Mouse (Mus musculus) small intestine, adult 2 months (tissue): Measurements from ENCODE around the gene Ccdc134. TPM values are rescaled to one million over a fixed set of nuclear protein-coding genes. Genes with fewer than 3 reads are reported as not detected.
"Not testable (repeated sequence)": the region's sequence is repeated elsewhere in the genome, so short reads cannot be mapped to it uniquely, and the experiment has no call there.

Experiments used
- H3K27ac ChIP-seq: fragments of 200-500 bp; 2 replicates; pipeline ENCODE4 v1.5.1; 2012; ENCODE audit warnings: low read depth, low read length, control low read depth, inconsistent platforms; ENCODE audit not compliant: insufficient read depth
- H3K27me3 ChIP-seq: fragments of 200-500 bp; 2 replicates; pipeline ENCODE4 v1.6.1; 2012; ENCODE audit warnings: mild to moderate bottlenecking, moderate library complexity, low read length, inconsistent platforms; ENCODE audit not compliant: control insufficient read depth, insufficient read depth
- H3K36me3 ChIP-seq: fragments of 200-500 bp; 2 replicates; pipeline ENCODE4 v1.6.1; 2012; ENCODE audit warnings: mild to moderate bottlenecking, low read length, control low read depth, inconsistent platforms; ENCODE audit not compliant: control insufficient read depth, insufficient read depth
- H3K4me1 ChIP-seq: fragments of 200-500 bp; 2 replicates; pipeline ENCODE4 v1.6.1; 2012; ENCODE audit warnings: low read length, inconsistent platforms, mixed read lengths; ENCODE audit not compliant: control insufficient read depth, insufficient read depth, insufficient read length
- H3K4me3 ChIP-seq: fragments of 200-500 bp; 2 replicates; pipeline ENCODE4 v1.5.1; 2012; ENCODE audit warnings: low read depth, mild to moderate bottlenecking, control low read depth, inconsistent platforms, low read length, moderate library complexity
- CTCF ChIP-seq: fragments of 200-500 bp; IDR thresholded peaks from 2 replicates; pipeline ENCODE4 v1.5.1; 2012; ENCODE audit warnings: low read depth, mild to moderate bottlenecking, control low read depth, inconsistent platforms, low read length, moderate library complexity, mixed read lengths; ENCODE audit not compliant: insufficient replicate concordance, insufficient read length; ENCODE audit errors: extremely low read depth
- POLR2A ChIP-seq: fragments of 200-500 bp; IDR thresholded peaks from 2 replicates; pipeline ENCODE4 v1.6.1; 2012; ENCODE audit warnings: low read depth, mild to moderate bottlenecking, control low read depth, inconsistent platforms, low read length, moderate library complexity
- WGBS: fragments of 180-500 bp; shearing (Covaris S2); methylation state at CpG from one replicate; pipeline ENCODE4 v1.1.7; 2018; 5-methylcytosine and 5-hydroxymethylcytosine counted together
- polyA plus RNA-seq: library from polyadenylated mRNA; depleted of rRNA; stranded (reverse); fragments of >200 nt; gene quantifications from 2 replicates; pipeline ENCODE4 v1.2.3, GENCODE M21; 2012

Ccdc134 gene
- polyA plus RNA-seq, 1 experiment = 6.9 TPM

DNA sequence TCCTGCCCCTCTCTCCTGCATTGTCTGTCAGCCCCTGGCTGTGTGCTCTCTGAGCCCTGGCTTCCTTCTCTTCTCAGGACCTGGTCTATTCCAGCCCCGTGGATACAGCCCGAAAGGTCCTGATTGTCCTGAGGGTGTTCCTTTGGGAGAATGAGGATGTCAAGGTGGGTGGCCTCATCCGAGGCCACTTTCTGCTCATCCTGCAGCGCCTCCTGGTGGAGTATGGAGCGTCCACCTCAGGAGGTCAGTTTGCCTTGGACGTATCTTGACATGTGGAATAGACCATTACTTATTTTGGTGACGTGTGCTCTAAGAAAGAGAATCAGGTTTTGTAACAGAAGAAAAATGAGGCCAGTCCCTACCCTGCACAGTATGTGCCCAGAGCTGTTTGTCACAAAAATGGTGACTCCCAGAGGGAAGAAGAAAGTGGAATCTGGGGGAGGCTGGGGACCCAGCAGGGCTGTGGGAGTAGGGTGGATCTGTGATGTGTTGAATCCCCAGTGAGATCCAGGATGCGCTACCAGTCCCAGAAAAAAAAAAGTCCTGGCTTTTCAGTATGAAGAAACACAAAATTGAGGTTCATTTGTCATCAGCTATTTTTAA lies 20.7 kb upstream of the Ccdc134 start:
- TF ChIP-seq POLR2A = no peak
- peak; percentile 63; the same call in 1 of the 2 replicates for TF ChIP-seq CTCF
- 28% methylated on average over 8 of the region's 8 CpGs for WGBS
- Histone ChIP-seq H3K4me3 (no peak overlapping the region), H3K27me3 (peaks cover 8% of the 10 kb centered on the region; the same call in 1 of the 2 replicates), H3K36me3 (no peaks in the 10 kb centered on the region), H3K4me1 (no peaks in the 10 kb centered on the region), H3K27ac (no peak overlapping the region)

DNA sequence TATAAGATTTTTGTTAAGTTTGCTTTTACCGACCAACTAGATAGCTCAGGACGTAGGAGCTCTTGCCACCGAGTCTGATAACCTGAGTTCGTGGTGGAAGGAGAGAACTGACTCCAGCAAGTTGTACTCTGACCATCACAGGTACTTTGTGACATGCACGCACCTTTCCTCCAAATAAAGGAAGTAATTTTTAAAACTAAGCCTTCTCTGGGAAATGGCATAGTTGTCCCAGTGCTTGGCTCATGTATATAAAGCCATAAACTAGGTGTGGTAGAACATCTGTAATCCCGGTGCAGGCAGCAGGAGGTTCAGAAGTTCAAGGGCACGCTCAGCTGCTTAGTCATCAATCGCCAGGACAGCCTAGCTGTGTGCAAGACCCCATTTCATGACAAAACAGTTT lies 7.2 kb upstream of the Ccdc134 start:
- Histone ChIP-seq H3K27me3 (peaks cover 5% of the 10 kb centered on the region), H3K27ac (peak overlapping the region; percentile 71), H3K4me3 (no peak overlapping the region), H3K4me1 (peaks cover 9% of the 10 kb centered on the region), H3K36me3 (no peaks in the 10 kb centered on the region)
- WGBS = 23% methylated on average over 8 of the region's 8 CpGs
- TF ChIP-seq CTCF (no peak), POLR2A (no peak)

DNA sequence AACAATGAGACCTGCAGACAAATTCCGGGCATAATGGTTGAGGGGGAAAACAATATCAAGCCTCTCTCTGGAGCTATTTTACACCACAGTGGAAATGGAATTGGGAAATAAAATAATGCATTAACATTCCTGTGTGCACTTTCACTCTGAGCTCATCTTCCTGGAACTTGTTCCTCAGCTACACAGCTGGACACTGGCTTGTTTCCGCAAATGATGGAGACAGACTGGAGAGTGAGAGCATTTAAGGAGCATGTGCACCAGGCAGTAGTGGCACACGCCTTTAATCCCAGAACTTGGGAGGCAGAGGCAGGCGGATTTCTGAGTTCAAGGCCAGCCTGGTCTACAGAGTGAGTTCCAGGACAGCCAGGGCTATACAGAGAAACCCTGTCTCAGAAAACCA lies 1.0 kb upstream of the Ccdc134 start:
- not testable (repeated sequence) for H3K4me1 ChIP-seq, H3K27me3 ChIP-seq

DNA sequence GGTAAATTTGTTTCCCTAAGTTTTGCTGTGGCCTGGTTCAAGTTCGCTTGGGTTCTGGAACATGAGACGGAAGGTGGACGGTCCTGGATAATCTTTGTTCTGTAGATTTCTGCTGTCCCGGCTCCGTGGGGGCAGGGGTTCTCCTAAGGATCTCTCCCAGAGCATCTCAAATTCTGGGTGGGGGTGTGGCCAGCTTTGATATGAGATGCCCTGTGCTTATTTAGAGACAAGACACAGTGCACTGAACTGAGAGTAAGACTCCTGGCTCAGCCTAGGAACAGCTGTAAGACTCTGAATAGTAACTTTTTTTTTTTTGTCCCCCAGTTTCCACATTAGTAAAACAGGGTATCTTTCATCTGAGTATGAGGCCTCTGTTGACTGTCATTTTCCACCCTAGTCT lies 676 bp downstream of the Ccdc134 start:
- H3K27ac ChIP-seq = peak overlapping the region; percentile 62; the same call in 1 of the 2 replicates
- peak overlapping the region; percentile 90 for H3K4me3 ChIP-seq
- WGBS = 5% methylated on average over 5 of the region's 5 CpGs
- TF ChIP-seq CTCF (no peak), POLR2A (no peak)
- no peaks in the 10 kb centered on the region for H3K4me1 ChIP-seq
- H3K36me3 ChIP-seq = peaks cover 12% of the 10 kb centered on the region; the same call in 1 of the 2 replicates
- H3K27me3 ChIP-seq = no peaks in the 10 kb centered on the region

More for the DNA sequence above, 1.0 kb upstream of the Ccdc134 start:
- not testable (repeated sequence) for H3K4me3 ChIP-seq, H3K36me3 ChIP-seq
- 86% methylated on average over 4 of the region's 4 CpGs for WGBS
- H3K27ac ChIP-seq = peak overlapping the region; percentile 45; the same call in 1 of the 2 replicates

DNA sequence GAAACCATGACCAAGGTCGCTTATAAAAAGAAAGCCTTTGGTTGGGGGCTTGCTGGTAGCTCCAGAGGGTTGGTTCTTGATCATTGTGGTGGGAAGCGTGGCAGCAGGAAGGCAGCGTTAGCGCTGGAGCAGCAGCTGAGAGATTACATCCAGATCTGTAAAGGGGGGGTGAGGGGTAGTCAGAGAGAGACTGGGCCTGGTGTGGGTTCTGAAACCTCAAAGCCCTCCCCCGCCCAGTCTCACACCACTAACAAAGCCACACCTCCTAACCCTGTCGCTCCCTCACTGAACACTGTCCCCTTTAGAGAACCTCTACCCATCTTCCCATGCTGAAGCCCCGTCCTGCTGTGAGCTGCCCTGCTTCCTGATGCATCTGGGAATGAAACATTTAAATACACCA lies 2.9 kb downstream of the Ccdc134 start:
- H3K4me1 ChIP-seq = no peaks in the 10 kb centered on the region
- H3K27ac ChIP-seq = no peak overlapping the region
- TF ChIP-seq CTCF = no peak
- TF ChIP-seq POLR2A = no peak
- no peak overlapping the region for H3K4me3 ChIP-seq
- peaks cover 14% of the 10 kb centered on the region; the same call in 1 of the 2 replicates for H3K36me3 ChIP-seq
- no peaks in the 10 kb centered on the region for H3K27me3 ChIP-seq
- WGBS = 80% methylated on average over 7 of the region's 7 CpGs

DNA sequence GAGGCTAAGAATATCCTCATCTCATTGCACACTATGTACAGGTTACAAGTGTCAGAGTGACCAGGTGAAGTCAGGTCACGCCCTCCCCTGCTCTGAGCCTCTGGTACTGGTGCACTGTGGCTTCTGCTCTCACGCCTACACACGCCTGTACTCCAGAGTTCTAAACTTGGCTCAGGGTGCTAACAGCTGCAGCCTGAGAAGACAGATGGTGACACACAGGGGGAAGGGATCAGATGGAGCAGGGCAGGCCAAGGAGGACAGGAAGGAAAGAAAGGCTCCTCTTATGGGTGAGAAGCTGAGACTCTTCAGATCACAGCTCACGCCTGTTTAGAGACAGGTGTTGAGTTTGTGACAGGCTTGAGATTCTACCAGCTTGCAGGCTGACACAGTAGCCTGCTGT lies 7.7 kb downstream of the Ccdc134 start:
- H3K36me3 ChIP-seq = peaks cover 14% of the 10 kb centered on the region; the same call in 1 of the 2 replicates
- H3K4me1 ChIP-seq = peaks cover 4% of the 10 kb centered on the region; the same call in 1 of the 2 replicates
- 75% methylated on average over 4 of the region's 4 CpGs for WGBS
- no peaks in the 10 kb centered on the region for H3K27me3 ChIP-seq
- TF ChIP-seq POLR2A (no peak), CTCF (no peak)
- no peak overlapping the region for H3K4me3 ChIP-seq
- no peak overlapping the region for H3K27ac ChIP-seq

DNA sequence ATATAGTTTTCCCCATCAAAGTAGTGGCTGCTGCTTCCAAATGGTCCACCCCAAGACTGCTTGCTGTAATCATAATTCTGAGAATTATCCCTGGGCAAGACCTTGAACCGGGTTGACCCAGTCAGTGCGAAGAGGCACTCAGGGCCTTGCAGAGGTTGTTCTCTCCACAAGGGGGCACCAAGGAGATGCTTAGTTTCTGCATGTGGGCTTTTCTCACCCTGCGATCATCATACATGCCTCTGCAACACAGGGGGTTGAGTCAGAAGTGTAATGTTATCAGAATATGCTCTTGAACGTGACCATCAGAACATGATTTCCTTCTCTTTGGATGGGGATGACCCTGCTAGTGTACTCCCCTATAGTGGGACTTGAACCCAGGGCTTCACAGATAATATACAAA lies 10.8 kb downstream of the Ccdc134 start:
- peak; percentile 78; the same call in 1 of the 2 replicates for TF ChIP-seq CTCF
- no peak for TF ChIP-seq POLR2A
- H3K27ac ChIP-seq = no peak overlapping the region
- WGBS = 46% methylated on average over 4 of the region's 4 CpGs
- peaks cover 7% of the 10 kb centered on the region for H3K36me3 ChIP-seq
- peaks cover 8% of the 10 kb centered on the region; the same call in 1 of the 2 replicates for H3K4me1 ChIP-seq
- H3K4me3 ChIP-seq = no peak overlapping the region
- no peaks in the 10 kb centered on the region for H3K27me3 ChIP-seq

DNA sequence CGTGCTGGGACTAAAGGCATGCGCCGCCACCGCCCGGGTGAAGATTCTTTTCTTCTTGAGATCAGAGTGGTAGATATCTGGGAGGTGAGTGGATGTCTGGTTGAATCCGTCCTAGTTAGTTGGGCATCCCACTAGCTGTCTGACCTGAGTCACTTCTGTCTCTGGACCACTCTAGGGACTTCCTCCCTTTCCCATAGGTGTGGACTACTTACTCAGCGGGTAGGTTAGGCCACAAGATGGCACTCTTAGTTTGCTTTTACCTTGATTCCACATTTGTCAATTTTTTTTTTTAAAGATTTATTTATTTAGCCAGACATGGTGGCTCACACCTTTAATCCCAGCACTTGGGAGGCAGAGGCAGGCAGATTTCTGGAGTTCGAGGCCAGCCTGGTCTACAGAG lies 11.5 kb downstream of the Ccdc134 start:
- WGBS = 92% methylated on average over 8 of the region's 8 CpGs
- Histone ChIP-seq H3K4me3 (no peak overlapping the region), H3K27ac (no peak overlapping the region), H3K36me3 (peaks cover 6% of the 10 kb centered on the region), H3K4me1 (peaks cover 8% of the 10 kb centered on the region; the same call in 1 of the 2 replicates), H3K27me3 (no peaks in the 10 kb centered on the region)
- TF ChIP-seq POLR2A = no peak
- peak; percentile 38; the same call in 1 of the 2 replicates for TF ChIP-seq CTCF
